Mouse (Mus musculus) kidney, adult 2 months (tissue): Measurements from ENCODE around the gene Nudt15. TPM values are rescaled to one million over a fixed set of nuclear protein-coding genes. Genes with fewer than 3 reads are reported as not detected.
"Not testable (repeated sequence)": the region's sequence is repeated elsewhere in the genome, so short reads cannot be mapped to it uniquely, and the experiment has no call there.

Experiments used
- DNase-seq: peaks from one replicate; pipeline ENCODE4 v3.0.0; 2021
- H3K27ac ChIP-seq: fragments of 200-500 bp; 2 replicates; pipeline ENCODE4 v1.5.1; 2012; ENCODE audit warnings: low read depth, low read length, control low read depth, inconsistent platforms; ENCODE audit not compliant: insufficient read depth
- H3K27me3 ChIP-seq: fragments of 200-500 bp; replicated peaks from 2 replicates; pipeline ENCODE4 v1.6.1; 2012; ENCODE audit warnings: mild to moderate bottlenecking, moderate library complexity, low read length, inconsistent platforms; ENCODE audit not compliant: control insufficient read depth, insufficient read depth
- H3K36me3 ChIP-seq: fragments of 200-500 bp; 2 replicates; pipeline ENCODE4 v1.6.1; 2012; ENCODE audit warnings: mild to moderate bottlenecking, moderate library complexity, low read length, inconsistent platforms; ENCODE audit not compliant: control insufficient read depth, insufficient read depth
- H3K4me1 ChIP-seq: fragments of 200-500 bp; 2 replicates; pipeline ENCODE4 v1.6.1; 2011; ENCODE audit warnings: low read length; ENCODE audit not compliant: control insufficient read depth, insufficient read depth
- H3K4me3 ChIP-seq: fragments of 200-500 bp; 2 replicates; pipeline ENCODE4 v1.5.1; 2011; ENCODE audit warnings: mild to moderate bottlenecking, low read depth, low read length, control low read depth; ENCODE audit not compliant: insufficient read depth
- CTCF ChIP-seq: fragments of 200-500 bp; conservative IDR thresholded peaks from 2 replicates; pipeline ENCODE4 v1.5.1; 2011; ENCODE audit warnings: low read depth, mild to moderate bottlenecking, control low read depth, low read length, moderate library complexity, mixed read lengths; ENCODE audit not compliant: insufficient read depth, insufficient read length
- POLR2A ChIP-seq: fragments of 200-500 bp; IDR thresholded peaks from one replicate; pipeline ENCODE4 v1.6.1; 2011; ENCODE audit warnings: low read depth, low read length, control low read depth
- WGBS: fragments of 180-500 bp; shearing (Covaris S2); methylation state at CpG from one replicate; pipeline ENCODE4 v1.1.7; 2018; 5-methylcytosine and 5-hydroxymethylcytosine counted together
- polyA plus RNA-seq: library from polyadenylated mRNA; depleted of rRNA; stranded (reverse); fragments of >200 nt; gene quantifications from 2 replicates; pipeline ENCODE4 v1.2.3, GENCODE M21; 2012

The Nudt15 gene
- polyA plus RNA-seq, 1 experiment, result 1.7 TPM

- H3K4me1 ChIP-seq, result no peaks in the 10 kb centered on the region
- TF ChIP-seq POLR2A (no peak), CTCF (no peak)
- no peaks in the 10 kb centered on the region for H3K36me3 ChIP-seq
- no peaks in the 10 kb centered on the region for H3K27me3 ChIP-seq
- H3K4me3 ChIP-seq, result no peak overlapping the region
- WGBS, result 66% methylated on average over 6 of the region's 6 CpGs
- DNase-seq, result no peak
- no peak overlapping the region for H3K27ac ChIP-seq
Measured at GRCm38 (mm10) chr14:73533755-73534465, 14.1 kb downstream of the Nudt15 start.

DNA sequence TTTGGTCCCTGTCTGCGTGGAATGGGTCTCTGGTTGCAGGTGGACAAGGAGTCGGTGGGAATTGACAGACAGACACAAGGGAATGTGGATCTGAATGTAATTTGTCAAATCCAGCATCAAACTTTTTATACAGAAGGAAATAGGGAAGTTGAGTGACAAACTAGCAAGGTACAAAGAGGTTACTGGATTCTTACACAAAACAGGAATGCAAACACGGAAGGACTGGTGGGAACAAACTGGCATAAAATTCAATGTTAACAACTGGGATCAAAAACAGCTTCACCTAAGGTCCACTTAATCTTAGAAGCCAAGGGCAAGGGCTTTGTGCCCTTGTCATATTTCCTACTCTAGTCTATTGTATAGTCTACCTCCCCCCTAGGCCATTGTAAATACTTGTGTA lies 19.4 kb downstream of the Nudt15 start:
- H3K4me1 ChIP-seq, H3K4me3 ChIP-seq, H3K27ac ChIP-seq, H3K36me3 ChIP-seq, H3K27me3 ChIP-seq, DNase-seq: not testable (repeated sequence)
- 85% methylated on average over 3 of the region's 3 CpGs for WGBS

- H3K4me3 ChIP-seq, result peak within 1 kb of the TSS; percentile 44
- DNase-seq, result peak; percentile 97
- H3K27me3 ChIP-seq, result no peaks in the 10 kb centered on the region
- TF ChIP-seq CTCF (peak; percentile 100; the same call in 1 of the 2 replicates), POLR2A (no peak)
- H3K27ac ChIP-seq, result peak within 1 kb of the TSS; percentile 90
- WGBS, result under 1% methylated on average over 41 of the region's 41 CpGs
- no peaks in the 10 kb centered on the region for H3K4me1 ChIP-seq
- H3K36me3 ChIP-seq, result no peaks in the 10 kb centered on the region
Measured at GRCm38 (mm10) chr14:73524766-73525448, 23.1 kb downstream of the Nudt15 start, which contains the start of gene Sucla2. TSS of gene Sucla2 (plus strand) at chr14:73525319.

DNA sequence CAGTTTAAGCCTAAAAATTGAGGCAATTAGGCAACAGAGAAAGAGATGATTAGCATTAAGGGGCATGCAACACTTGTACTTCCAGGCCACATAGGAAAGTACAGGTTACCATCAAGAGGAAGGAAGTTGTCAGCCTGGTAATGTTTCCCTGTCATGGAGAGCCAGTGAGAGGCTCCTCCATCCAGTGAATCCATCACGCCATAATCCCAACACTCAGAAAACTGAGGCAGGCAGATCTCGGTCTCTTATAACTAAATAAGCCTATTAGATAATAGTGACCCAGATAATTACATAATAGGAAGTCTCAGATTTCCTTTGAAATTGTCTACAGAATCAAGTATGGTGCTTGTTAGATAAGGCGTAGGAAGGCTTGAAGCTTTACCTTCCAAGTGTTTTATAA lies 23.9 kb downstream of the Nudt15 start:
- 67% methylated on average over 3 of the region's 3 CpGs for WGBS
- H3K4me1 ChIP-seq, result no peaks in the 10 kb centered on the region
- H3K27ac ChIP-seq, result no peak overlapping the region
- no peak for DNase-seq
- no peaks in the 10 kb centered on the region for H3K27me3 ChIP-seq
- no peak for TF ChIP-seq POLR2A
- no peak overlapping the region for H3K4me3 ChIP-seq
- H3K36me3 ChIP-seq, result no peaks in the 10 kb centered on the region

DNA sequence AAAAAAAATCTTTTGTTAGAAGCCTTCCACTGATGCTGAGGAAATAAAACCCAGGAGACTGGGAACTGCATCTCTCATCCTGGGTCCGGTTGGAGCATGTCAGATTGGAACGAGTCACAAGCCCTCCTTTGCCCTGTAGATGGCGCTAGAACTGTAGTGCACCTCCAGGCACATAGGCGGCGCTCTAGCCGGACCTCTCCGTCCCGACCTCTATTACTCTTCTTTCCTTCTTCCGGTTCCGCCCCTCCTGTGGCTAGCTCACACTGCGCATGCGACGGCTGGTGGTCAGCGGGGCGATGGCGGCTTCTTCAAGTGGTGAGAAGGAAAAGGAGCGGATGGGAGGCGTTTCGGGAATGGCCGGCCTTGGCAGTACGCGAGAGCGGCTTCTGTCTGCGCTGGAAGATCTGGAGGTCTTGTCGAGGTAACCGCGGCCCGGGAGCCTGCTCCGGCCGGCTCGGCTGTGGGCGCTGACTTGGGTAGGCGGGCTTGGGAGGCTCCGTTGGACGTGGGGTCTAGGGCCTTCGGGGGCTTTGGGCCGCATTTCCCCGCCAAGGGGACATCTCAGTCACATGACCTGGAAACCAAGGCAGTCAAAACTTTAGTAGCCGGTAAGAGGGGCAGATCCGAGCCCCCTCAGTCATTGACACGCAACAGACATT lies 38.1 kb downstream of the Nudt15 start, which contains the start of gene Med4:
Gene Med4 (plus strand): TSS at position 261 of the 659 bp plus-strand sequence.
- H3K27ac ChIP-seq, result no peak within 1 kb of the TSS
- H3K36me3 ChIP-seq, result no peaks in the 10 kb centered on the region
- peak within 1 kb of the TSS; percentile 88 for H3K4me3 ChIP-seq
- under 1% methylated on average over 41 of the region's 41 CpGs for WGBS
- peak; percentile 97 for DNase-seq
- no peaks in the 10 kb centered on the region for H3K27me3 ChIP-seq
- H3K4me1 ChIP-seq, result peaks cover 6% of the 10 kb centered on the region; the same call in 1 of the 2 replicates
- TF ChIP-seq CTCF (peak; percentile 100; the same call in 1 of the 2 replicates), POLR2A (peak; percentile 16)

- Histone ChIP-seq H3K27ac (no peak overlapping the region), H3K36me3 (no peaks in the 10 kb centered on the region), H3K4me1 (peaks cover 6% of the 10 kb centered on the region; the same call in 1 of the 2 replicates), H3K27me3 (no peaks in the 10 kb centered on the region), H3K4me3 (no peak overlapping the region)
- no peak for DNase-seq
- 93% methylated on average over 6 of the region's 6 CpGs for WGBS
- TF ChIP-seq CTCF (no peak), POLR2A (no peak)
Measured at GRCm38 (mm10) chr14:73508630-73509395, 39.2 kb downstream of the Nudt15 start.
